Mouse (Mus musculus) cerebellum, adult 18-20 months (tissue): ENCODE measurements at regions not wholly inside any gene's neighbourhood (a gene's known extent, or its start where the extent isn't known, plus 50 kb on each side); places are given as distances from the start of the nearest gene placed in this dataset.

ENCODE experiments used
- DNase-seq, 2 experiments: peaks; one replicate each; pipeline ENCODE4 v3.0.0; 2021

DNA sequence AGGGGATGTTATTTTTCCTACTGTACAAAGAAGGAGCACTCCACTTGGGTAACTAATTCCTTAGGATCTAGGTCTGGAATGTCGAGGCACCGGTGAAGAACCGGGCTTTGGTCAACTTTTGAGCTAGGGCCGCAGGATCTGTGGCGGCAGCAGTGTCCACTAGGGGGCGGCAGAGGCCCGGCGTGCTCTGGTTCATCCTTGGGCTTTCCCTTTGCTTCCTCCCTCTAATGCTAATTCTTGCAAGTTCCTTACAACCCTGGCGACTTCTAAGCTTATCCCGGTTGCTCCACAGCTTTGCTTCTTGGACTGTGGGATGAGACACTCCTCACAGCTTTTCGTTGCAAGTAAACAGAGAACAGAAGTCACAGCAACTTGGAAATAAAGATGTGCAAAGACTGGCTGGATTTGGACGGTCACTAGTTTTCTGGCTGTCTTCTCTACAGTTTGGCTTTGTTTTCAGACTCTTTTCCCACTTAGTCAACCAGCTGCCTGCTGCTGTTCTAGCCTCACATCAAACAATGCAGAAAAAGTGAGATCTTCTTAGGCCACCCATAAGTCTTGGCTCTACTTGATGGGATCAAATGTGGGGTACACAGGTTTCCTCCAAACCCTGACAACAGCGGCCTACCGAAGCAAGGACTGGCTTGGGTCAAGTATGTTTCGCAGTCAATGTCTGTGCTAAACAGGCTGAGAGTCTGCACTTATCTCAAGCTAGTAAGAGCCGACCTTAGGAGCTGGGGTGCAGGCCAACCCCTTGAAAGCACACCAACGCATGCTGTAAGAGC is 51.2 kb upstream of the Tmem72 start:
- DNase-seq = peak; percentile 58 to 75

DNA sequence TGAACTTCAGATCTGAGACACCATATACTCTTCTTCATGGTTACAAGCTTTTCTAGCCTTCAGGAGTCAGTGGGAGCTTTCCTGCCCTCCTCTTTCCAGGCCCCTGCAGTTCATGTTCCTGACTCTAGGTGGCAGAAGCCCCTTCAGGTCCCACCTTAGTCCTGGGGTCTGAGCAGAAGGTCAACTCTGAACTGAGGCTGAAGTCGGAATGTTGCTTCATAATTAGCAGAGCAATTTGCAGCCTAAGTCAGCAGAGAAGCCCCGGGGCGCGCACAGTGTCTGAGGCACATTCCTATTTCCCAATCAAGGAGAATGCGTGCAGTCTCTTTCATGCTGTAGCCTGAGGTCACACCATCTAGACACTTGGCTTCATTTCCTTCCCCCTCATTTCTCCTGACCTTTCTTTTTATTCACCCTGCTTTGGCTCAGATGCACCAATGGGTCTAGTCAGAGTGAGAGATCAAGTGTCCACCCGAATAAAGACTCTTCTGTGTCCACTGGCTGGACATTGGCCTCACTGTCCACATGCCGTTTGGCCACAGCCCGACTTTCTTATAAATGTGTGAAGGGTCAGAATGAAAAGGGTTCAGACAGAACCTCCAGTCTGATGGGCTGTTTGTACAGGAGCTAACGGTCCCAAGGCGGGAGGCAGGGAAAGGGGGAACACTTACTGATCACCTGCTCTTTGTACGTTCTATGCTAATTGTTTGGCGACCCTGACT is 58.4 kb upstream of the Tmem72 start:
- peak in 1 of 2 experiments; percentile 1 for DNase-seq

DNA sequence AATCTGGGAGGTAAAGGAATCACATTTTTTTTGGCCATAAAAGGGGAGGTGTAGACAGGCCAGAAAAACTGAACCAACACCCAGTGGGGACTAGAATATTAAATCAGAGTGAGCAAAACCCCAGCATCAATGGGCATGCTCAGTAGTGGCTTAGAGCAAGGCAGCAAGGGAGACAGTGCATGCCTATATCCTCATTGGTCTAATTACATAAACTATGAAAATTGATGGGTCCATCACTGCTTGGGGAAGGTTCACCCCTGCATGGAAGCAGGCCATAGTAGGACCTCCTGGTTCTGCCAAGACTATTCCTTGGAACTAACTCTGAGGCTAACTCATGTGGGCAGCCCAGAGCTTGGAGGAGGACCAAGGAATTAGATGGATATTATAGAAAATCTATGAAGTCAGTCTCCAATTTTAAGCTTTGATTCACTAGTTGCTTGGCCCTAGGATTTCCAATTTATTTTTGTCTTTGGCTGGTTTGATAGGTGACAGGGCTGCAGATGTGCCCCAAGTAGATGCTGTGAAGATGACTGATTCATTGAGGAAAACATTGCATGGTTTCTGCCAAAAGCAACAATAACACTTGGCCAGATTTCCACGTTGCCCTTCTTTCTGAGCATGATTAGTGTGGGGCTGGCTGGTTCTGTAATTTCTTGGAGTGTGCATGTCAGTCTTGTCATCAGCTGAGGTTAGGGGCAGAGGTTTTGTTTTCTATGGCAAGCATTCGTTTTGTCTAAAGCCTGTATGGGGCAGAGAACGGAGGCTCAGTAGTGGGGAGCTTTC is 70.0 kb upstream of the Tmem72 start:
- DNase-seq = no peak

- no peak for DNase-seq
Measured at GRCm38 (mm10) chr6:116793321-116793960, 76.7 kb upstream of the Tmem72 start.

GRCm38 (mm10) chr6:116793961-116794336 is 77.2 kb upstream of the Tmem72 start:
- no peak for DNase-seq

GRCm38 (mm10) chr6:116821215-116821912 is 104.7 kb upstream of the Tmem72 start:
- no peak for DNase-seq

DNA sequence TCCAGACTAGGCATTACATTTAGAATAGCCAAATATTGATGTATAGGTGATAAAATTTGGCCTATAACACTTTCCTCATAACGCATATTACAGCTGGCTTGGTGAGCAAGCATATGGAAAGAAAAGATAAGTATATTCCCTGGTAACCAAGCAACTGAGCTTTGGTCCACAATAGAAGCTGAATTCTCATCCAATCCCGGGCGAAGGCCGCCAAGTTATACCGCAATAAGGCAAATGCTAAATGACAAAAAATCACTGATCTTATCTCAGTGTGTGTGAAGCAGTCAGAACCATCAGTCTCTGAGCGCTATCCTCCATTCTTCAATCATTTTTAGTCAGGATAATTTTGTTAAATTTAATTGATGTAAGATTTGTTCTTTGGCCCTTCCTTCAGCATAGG is 105.9 kb upstream of the Tmem72 start:
- no peak for DNase-seq

GRCm38 (mm10) chr6:116825628-116826027 is 108.9 kb upstream of the Tmem72 start:
- DNase-seq = no peak

- DNase-seq = peak; percentile 5 to 6
Measured at GRCm38 (mm10) chr6:116829341-116829740, 112.6 kb upstream of the Tmem72 start.

- no peak for DNase-seq
Measured at GRCm38 (mm10) chr6:116845990-116846862, 129.5 kb upstream of the Tmem72 start.

GRCm38 (mm10) chr6:116848538-116849093 is 131.9 kb upstream of the Tmem72 start:
- no peak for DNase-seq

- no peak for DNase-seq
Measured at GRCm38 (mm10) chr6:116854029-116854428, 137.3 kb upstream of the Tmem72 start.

GRCm38 (mm10) chr6:116856093-116856492 is 139.4 kb upstream of the Tmem72 start:
- DNase-seq = no peak

DNA sequence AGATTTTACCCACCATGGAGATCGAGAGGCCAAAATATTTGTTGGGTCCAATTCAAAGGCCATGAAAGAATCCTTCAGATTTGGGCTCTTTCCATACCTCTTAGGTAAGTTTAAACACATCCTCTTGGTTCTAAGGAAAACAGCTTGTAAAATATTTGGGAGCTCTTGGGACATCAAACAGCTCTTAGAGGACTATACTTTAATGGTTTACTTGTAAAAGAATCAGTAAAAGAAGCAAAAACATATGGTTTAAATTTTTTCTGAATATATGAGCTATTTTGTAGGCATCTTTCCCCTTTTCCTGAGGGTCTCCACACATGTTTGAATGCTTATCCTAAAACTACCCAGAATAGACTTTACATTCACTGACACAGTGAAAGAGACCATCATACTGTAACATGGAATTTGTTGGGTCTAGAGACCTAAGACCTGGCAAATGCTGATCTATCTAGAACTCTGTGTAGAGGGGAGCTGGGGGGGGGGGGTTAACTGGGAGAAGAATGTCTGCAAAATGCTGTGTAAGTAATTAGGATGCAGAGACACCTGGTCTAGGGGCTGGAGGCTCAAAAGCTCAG is 140.3 kb upstream of the Tmem72 start:
- no peak for DNase-seq

DNA sequence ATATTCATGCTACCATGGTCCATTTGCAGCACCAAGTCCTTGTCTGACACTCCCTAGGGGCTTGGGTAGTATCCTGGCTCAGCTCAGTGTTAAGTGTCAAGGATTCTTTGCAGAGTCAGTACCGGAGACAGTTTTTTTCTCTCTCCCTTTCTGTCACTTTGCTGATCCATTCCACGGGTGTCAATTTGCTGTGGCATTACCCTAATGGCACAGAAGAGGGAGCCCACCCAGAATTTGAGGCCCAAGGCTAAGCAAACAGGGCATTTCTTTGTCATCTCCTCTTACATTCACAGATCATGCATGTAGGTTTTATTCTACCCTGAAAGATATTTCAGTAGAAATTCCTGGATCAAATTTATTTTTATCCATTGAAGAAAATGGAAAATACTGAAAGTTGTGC is 146.4 kb upstream of the Tmem72 start:
- DNase-seq = no peak

GRCm38 (mm10) chr6:116863626-116864025 is 146.9 kb upstream of the Tmem72 start:
- no peak for DNase-seq

GRCm38 (mm10) chr6:116893299-116893698 is 176.6 kb upstream of the Tmem72 start:
- no peak for DNase-seq

- DNase-seq = no peak
Measured at GRCm38 (mm10) chr6:116894252-116894651, 177.5 kb upstream of the Tmem72 start.

- peak; percentile 15 to 25 for DNase-seq
Measured at GRCm38 (mm10) chr6:116895114-116895513, 178.4 kb upstream of the Tmem72 start.

- no peak for DNase-seq
Measured at GRCm38 (mm10) chr6:116896132-116896630, 179.5 kb upstream of the Tmem72 start.
